Mouse (Mus musculus): ENCODE measurements around the gene Sobp.

- TF ChIP-seq CTCF (IDR thresholded peaks at IDR 0.05; ENCODE audit: borderline replicate concordance, insufficient read depth, low read depth, low read length) (no peak), POLR2A (IDR thresholded peaks at IDR 0.05; ENCODE audit: borderline replicate concordance, insufficient read depth, low read length) (no peak)
Observed at GRCm38 (mm10) chr10:43217361-43217900, 43.1 kb upstream of the Sobp start.

Measured in cerebellum, adult 2 months (tissue).